Comparison of ENCODE assay signal across 24 mouse cellular contexts in the genomic region with DNA sequence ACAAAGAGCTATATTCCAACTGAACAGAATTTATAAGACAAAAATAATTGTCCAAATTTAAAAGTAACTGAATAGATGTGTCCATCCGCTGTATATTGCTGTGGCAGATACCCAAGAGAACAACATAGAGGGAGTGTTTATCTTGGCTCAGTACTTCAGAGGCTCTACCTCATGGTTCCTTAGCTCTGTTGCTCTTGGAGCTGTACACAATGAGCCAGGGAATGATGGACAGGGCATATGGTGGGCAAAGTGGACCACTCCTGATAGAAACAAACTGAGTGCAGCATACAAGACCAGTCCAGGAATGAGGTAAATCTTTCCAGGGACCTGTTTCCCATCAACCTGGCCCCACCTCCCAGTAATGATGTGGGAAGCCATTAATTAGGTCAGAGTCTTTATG.
DNase-seq lines count a peak whose midpoint lies in the region; ATAC-seq lines count a peak whose summit lies in the region.
"Had no signal": no experiment of that assay in that cellular context is flagged by ENCODE, and none has a peak within 500 bp of the region (broad histone marks: within the 10 kb centered on the region; RNA-seq: fewer than 3 reads in every experiment).

No protein-coding gene starts in this region.

- no peak overlapping the region for H3K4me3 ChIP-seq in heart, embryonic 14.5 days (ENCODE audit: control insufficient read depth in 1 of 2, insufficient read depth in 1 of 2, low read depth in 1 of 2, low read length in 2 of 2)
- H3K4me3 ChIP-seq in stomach, embryonic 16.5 days (replicated peaks; ENCODE audit: low read length): no peak overlapping the region
- H3K4me3 ChIP-seq in forebrain, embryonic 11.5 days (ENCODE audit: low read depth, low read length): no peak overlapping the region
- H3K4me3 ChIP-seq: embryonic facial prominence, embryonic 12.5 days; embryonic facial prominence, embryonic 15.5 days; forebrain, embryonic 13.5 days; heart, embryonic 15.5 days; hindbrain, embryonic 12.5 days; hindbrain, embryonic 15.5 days had no signal

- no peak for DNase-seq in heart, postnatal 4 days
- peak; percentile 2 for DNase-seq in Muller cell, postnatal 12 days (ENCODE audit: inconsistent ontology term)
- DNase-seq in NIH3T3 (ENCODE audit: low read depth): peak; percentile 12
- DNase-seq in kidney, adult 18-20 months: no peak
- no peak for DNase-seq in forebrain, embryonic 11.5 days (ENCODE audit: low spot score)
- DNase-seq: adrenal gland, postnatal 10 days; adrenal gland, postnatal 36 days; cerebellum, adult 18-20 months; cerebellum, adult 9-10 months; cerebellum, postnatal 14 days; gastrocnemius, postnatal 10 days; heart, adult 18-20 months; heart, postnatal 14 days had no signal

- H3K27me3 ChIP-seq in heart, embryonic 14.5 days (ENCODE audit: control insufficient read depth, insufficient read depth, low read length): no peaks in the 10 kb centered on the region
- no peaks in the 10 kb centered on the region for H3K27me3 ChIP-seq in stomach, embryonic 16.5 days (ENCODE audit: control insufficient read depth, insufficient read depth, low read length)
- H3K27me3 ChIP-seq in forebrain, embryonic 11.5 days (ENCODE audit: control insufficient read depth, insufficient read depth, low read length): no peaks in the 10 kb centered on the region
- H3K27me3 ChIP-seq: embryonic facial prominence, embryonic 12.5 days; embryonic facial prominence, embryonic 15.5 days; forebrain, embryonic 13.5 days; heart, embryonic 15.5 days; hindbrain, embryonic 12.5 days; hindbrain, embryonic 15.5 days; Patski had no signal

- no peak overlapping the region for H3K4me2 ChIP-seq in heart, embryonic 14.5 days (ENCODE audit: low read length)
- no peak overlapping the region for H3K4me2 ChIP-seq in stomach, embryonic 16.5 days (ENCODE audit: low read depth, low read length)
- no peak overlapping the region for H3K4me2 ChIP-seq in forebrain, embryonic 11.5 days (ENCODE audit: low read depth, low read length, severe bottlenecking)
- H3K4me2 ChIP-seq: embryonic facial prominence, embryonic 12.5 days; embryonic facial prominence, embryonic 15.5 days; forebrain, embryonic 13.5 days; heart, embryonic 15.5 days; hindbrain, embryonic 12.5 days; hindbrain, embryonic 15.5 days had no signal

- peak; percentile 61 for ATAC-seq in heart, embryonic 14.5 days (ENCODE audit: insufficient number of reproducible peaks, insufficient read depth, low FRiP score, low read depth)
- ATAC-seq in stomach, embryonic 16.5 days (ENCODE audit: insufficient read depth, low FRiP score): peak; percentile 47; the same call in 1 of the 2 replicates
- ATAC-seq in forebrain, embryonic 11.5 days (replicated peaks; ENCODE audit: low FRiP score): no peak
- ATAC-seq: CD4-positive, CD25-positive, alpha-beta regulatory T cell, adult 4 months; forebrain, embryonic 13.5 days; forebrain, embryonic 16.5 days; Patski had no signal

- H3K4me1 ChIP-seq in heart, embryonic 14.5 days (ENCODE audit: control insufficient read depth in 2 of 2, insufficient read depth in 2 of 2, low read length in 2 of 2): no peaks in the 10 kb centered on the region
- H3K4me1 ChIP-seq in stomach, embryonic 16.5 days (ENCODE audit: control insufficient read depth, insufficient read depth, low read length): no peaks in the 10 kb centered on the region
- H3K4me1 ChIP-seq in forebrain, embryonic 11.5 days (replicated peaks; ENCODE audit: control insufficient read depth, insufficient read depth, low read length): no peaks in the 10 kb centered on the region
- H3K4me1 ChIP-seq: embryonic facial prominence, embryonic 12.5 days; embryonic facial prominence, embryonic 15.5 days; forebrain, embryonic 13.5 days; hindbrain, embryonic 12.5 days; hindbrain, embryonic 15.5 days had no signal

- WGBS in heart, embryonic 14.5 days: 69% methylated on average over 1 of the region's 1 CpGs
- WGBS in stomach, embryonic 16.5 days: 73% methylated on average over 1 of the region's 1 CpGs
- 100% methylated on average over 1 of the region's 1 CpGs for WGBS in forebrain, embryonic 11.5 days

- no peak overlapping the region for H3K27ac ChIP-seq in heart, embryonic 14.5 days (replicated peaks in 1 of 2; ENCODE audit: control insufficient read depth in 1 of 2, insufficient read depth in 1 of 2, low read depth in 2 of 2, low read length in 2 of 2)
- no peak overlapping the region for H3K27ac ChIP-seq in stomach, embryonic 16.5 days (ENCODE audit: low read length)
- no peak overlapping the region for H3K27ac ChIP-seq in forebrain, embryonic 11.5 days (ENCODE audit: low read depth, low read length)
- H3K27ac ChIP-seq: embryonic facial prominence, embryonic 12.5 days; embryonic facial prominence, embryonic 15.5 days; forebrain, embryonic 13.5 days; heart, embryonic 15.5 days; hindbrain, embryonic 12.5 days; hindbrain, embryonic 15.5 days had no signal

- H3K36me3 ChIP-seq in heart, embryonic 14.5 days (ENCODE audit: control insufficient read depth, insufficient read depth, low read length): no peaks in the 10 kb centered on the region
- no peaks in the 10 kb centered on the region for H3K36me3 ChIP-seq in stomach, embryonic 16.5 days (ENCODE audit: control insufficient read depth, insufficient read depth, low read length)
- H3K36me3 ChIP-seq in forebrain, embryonic 11.5 days (ENCODE audit: control insufficient read depth, insufficient read depth, low read length): no peaks in the 10 kb centered on the region
- H3K36me3 ChIP-seq: embryonic facial prominence, embryonic 12.5 days; embryonic facial prominence, embryonic 15.5 days; heart, embryonic 15.5 days; hindbrain, embryonic 12.5 days; hindbrain, embryonic 15.5 days had no signal

- H3K9me3 ChIP-seq in heart, embryonic 14.5 days (ENCODE audit: control insufficient read depth, low read length): no peaks in the 10 kb centered on the region
- no peaks in the 10 kb centered on the region for H3K9me3 ChIP-seq in stomach, embryonic 16.5 days (replicated peaks; ENCODE audit: control insufficient read depth, low read length)
- H3K9me3 ChIP-seq in forebrain, embryonic 11.5 days (ENCODE audit: control insufficient read depth, low read length): no peaks in the 10 kb centered on the region
- H3K9me3 ChIP-seq: embryonic facial prominence, embryonic 12.5 days; embryonic facial prominence, embryonic 15.5 days; forebrain, embryonic 13.5 days; heart, embryonic 15.5 days; hindbrain, embryonic 12.5 days; hindbrain, embryonic 15.5 days had no signal

- no peak overlapping the region for H3K9ac ChIP-seq in heart, embryonic 14.5 days (ENCODE audit: low read length)
- H3K9ac ChIP-seq in stomach, embryonic 16.5 days (ENCODE audit: low read length): no peak overlapping the region
- H3K9ac ChIP-seq in forebrain, embryonic 11.5 days (ENCODE audit: low read length): no peak overlapping the region
- H3K9ac ChIP-seq: embryonic facial prominence, embryonic 12.5 days; embryonic facial prominence, embryonic 15.5 days; forebrain, embryonic 13.5 days; heart, embryonic 15.5 days; hindbrain, embryonic 12.5 days; hindbrain, embryonic 15.5 days had no signal

Comparison
In these comparisons a context has a peak if more than half of its experiments do, and no peak if none do; other contexts are left out.
1. DNase-seq: peak in Muller cell, postnatal 12 days (single experiment) and NIH3T3 (single experiment); none in heart, postnatal 4 days (single experiment), kidney, adult 18-20 months (single experiment) and forebrain, embryonic 11.5 days (single experiment).